Mouse (Mus musculus) heart, embryonic 14.5 days (tissue): ENCODE measurements around the gene Spopl. TPM values are rescaled to one million over a fixed set of nuclear protein-coding genes. Genes with fewer than 3 reads are reported as not detected.

Experiments
- ATAC-seq: fragments of 200-750 bp; cut with Nextera tagmentation; 2 replicates; pipeline ENCODE4 v1.8.0; 2017; ENCODE audit warnings: low read depth, moderate TSS enrichment; ENCODE audit not compliant: insufficient number of reproducible peaks, insufficient read depth, low FRiP score
- H3K27ac ChIP-seq, 2 experiments: fragments of 200-500 bp in 1 of 2; fragments of 300-500 bp in 1 of 2; sonication (generic) in 1 of 2; replicated peaks in 1 of 2; 2 replicates each; pipeline ENCODE4 v1.5.1; 2012 to 2014; ENCODE audit warnings: low read depth in 2 of 2, low read length in 2 of 2, control low read depth in 1 of 2, mild to moderate bottlenecking in 1 of 2, mixed read lengths in 1 of 2; ENCODE audit not compliant: control insufficient read depth in 1 of 2, insufficient read depth in 1 of 2
- H3K27me3 ChIP-seq: fragments of 300-500 bp; sonication (generic); 2 replicates; pipeline ENCODE4 v1.6.1; 2014; ENCODE audit warnings: mild to moderate bottlenecking, low read length, control low read depth; ENCODE audit not compliant: control insufficient read depth, insufficient read depth
- H3K36me3 ChIP-seq: fragments of 300-500 bp; sonication (generic); 2 replicates; pipeline ENCODE4 v1.6.1; 2014; ENCODE audit warnings: mild to moderate bottlenecking, control low read depth, low read length, mixed read lengths; ENCODE audit not compliant: control insufficient read depth, insufficient read depth
- H3K4me1 ChIP-seq, 2 experiments: fragments of 200-500 bp in 1 of 2; fragments of 300-500 bp in 1 of 2; sonication (generic) in 1 of 2; 2 replicates each; pipeline ENCODE4 v1.6.1; 2012 to 2014; ENCODE audit warnings: low read length in 2 of 2, control low read depth in 1 of 2, mixed read lengths in 1 of 2; ENCODE audit not compliant: control insufficient read depth in 2 of 2, insufficient read depth in 2 of 2
- H3K4me2 ChIP-seq: fragments of 300-500 bp; sonication (generic); 2 replicates; pipeline ENCODE4 v1.6.1; 2014; ENCODE audit warnings: mild to moderate bottlenecking, low read length
- H3K4me3 ChIP-seq, 2 experiments: fragments of 200-500 bp in 1 of 2; fragments of 300-500 bp in 1 of 2; sonication (generic) in 1 of 2; 2 replicates each; pipeline ENCODE4 v1.5.1; 2012 to 2014; ENCODE audit warnings: low read length in 2 of 2, mild to moderate bottlenecking in 2 of 2, control low read depth in 1 of 2, low read depth in 1 of 2, moderate library complexity in 1 of 2; ENCODE audit not compliant: control insufficient read depth in 1 of 2, insufficient read depth in 1 of 2
- H3K9ac ChIP-seq: fragments of 300-500 bp; sonication (generic); 2 replicates; pipeline ENCODE4 v1.6.1; 2014; ENCODE audit warnings: mild to moderate bottlenecking, low read length
- H3K9me3 ChIP-seq: fragments of 300-500 bp; sonication (generic); 2 replicates; pipeline ENCODE4 v1.6.1; 2016; ENCODE audit warnings: low read length, control low read depth; ENCODE audit not compliant: control insufficient read depth
- WGBS: fragments of 180-500 bp; shearing (Covaris S2); extraction: QIAGEN DNeasy Blood & Tissue Kit; methylation state at CpG from one replicate; pipeline ENCODE4 v1.1.7; 2014; 5-methylcytosine and 5-hydroxymethylcytosine counted together
- polyA plus RNA-seq: library from polyadenylated mRNA; unstranded; fragments of >200 nt; fragmentation: Nextera tagmentation; extraction: Ambion mirVana; gene quantifications from 2 replicates; pipeline ENCODE4 v1.2.1, GENCODE M21; 2014

Spopl gene
- polyA plus RNA-seq, 1 experiment from 2014 or later, result 16.5 TPM

DNA sequence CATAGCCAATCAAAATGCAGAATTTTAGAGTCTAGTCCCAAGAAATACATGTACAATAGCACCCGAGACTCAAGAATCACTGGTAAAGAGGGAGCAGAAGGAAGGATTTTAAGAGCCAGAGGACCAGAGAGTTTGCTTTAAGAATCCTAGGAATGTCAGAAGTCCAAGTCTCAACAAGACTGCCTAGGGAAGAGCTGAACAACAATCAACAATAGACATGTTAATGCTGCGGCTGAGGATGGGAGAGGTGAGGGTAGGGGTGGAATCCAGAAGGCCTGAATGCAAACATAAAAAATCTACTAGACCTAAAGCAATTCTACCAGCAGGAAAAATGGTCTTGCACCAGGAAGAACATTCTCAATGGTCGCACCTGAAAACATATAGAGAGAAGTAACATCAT lies 66.8 kb downstream of the Spopl start:
- Histone ChIP-seq H3K27ac (no peak overlapping the region), H3K9me3 (no peaks in the 10 kb centered on the region), H3K4me2 (no peak overlapping the region), H3K4me1 (no peaks in the 10 kb centered on the region), H3K27me3 (no peaks in the 10 kb centered on the region), H3K36me3 (0 out of 2 replicates have a peak, but pooled peaks cover 8% of the 10 kb centered on the region), H3K4me3 (no peak overlapping the region), H3K9ac (no peak overlapping the region)
- ATAC-seq, result no peak
- 88% methylated on average over 3 of the region's 3 CpGs for WGBS

DNA sequence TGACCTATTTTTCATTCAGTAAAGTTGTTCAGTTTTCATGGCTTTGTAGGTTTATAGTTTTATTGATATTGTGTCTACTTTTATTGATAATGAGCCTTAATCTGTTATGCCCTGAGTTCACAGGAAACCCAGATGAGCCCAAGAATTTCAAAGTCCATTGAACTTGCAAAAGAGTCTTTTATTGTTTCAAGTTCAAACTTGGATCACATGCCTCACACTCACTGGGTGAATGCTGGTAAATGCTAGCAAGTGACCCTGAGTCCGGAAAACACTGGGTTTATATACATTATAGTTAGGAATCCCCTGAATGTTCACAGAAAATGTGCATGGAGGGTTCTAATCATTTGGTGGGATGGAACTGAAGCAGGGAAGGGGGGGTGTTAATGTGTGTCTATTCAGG lies 90.2 kb downstream of the Spopl start:
- Histone ChIP-seq H3K9me3 (no peaks in the 10 kb centered on the region), H3K4me2 (no peak overlapping the region), H3K27me3 (no peaks in the 10 kb centered on the region), H3K27ac (no peak overlapping the region), H3K4me3 (no peak overlapping the region), H3K36me3 (no peaks in the 10 kb centered on the region), H3K9ac (no peak overlapping the region), H3K4me1 (no peaks in the 10 kb centered on the region)
- no peak for ATAC-seq
- 89% methylated on average over 1 of the region's 1 CpGs for WGBS

DNA sequence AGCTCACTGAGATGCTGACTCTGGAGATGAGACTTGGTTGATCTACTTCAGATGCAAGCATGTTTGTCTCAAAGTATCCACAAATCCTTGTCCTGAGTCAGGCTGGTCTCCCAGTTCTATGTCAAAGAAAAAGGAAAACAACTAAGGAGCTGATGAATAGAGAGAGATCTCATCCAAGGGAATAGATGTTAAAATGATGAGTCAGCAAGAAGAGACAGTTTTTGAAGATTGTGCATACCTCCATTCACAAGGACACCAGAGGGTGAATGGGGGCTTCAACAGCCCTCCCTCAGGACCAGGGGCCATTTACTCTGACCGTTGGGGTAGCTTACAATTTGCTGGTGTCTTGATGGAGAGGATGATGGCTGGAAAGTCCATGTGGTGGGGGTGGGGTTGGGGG lies 104.4 kb downstream of the Spopl start:
- no peaks in the 10 kb centered on the region for H3K27me3 ChIP-seq
- no peak overlapping the region for H3K4me3 ChIP-seq
- H3K9me3 ChIP-seq, result no peaks in the 10 kb centered on the region
- no peak overlapping the region for H3K27ac ChIP-seq
- H3K4me1 ChIP-seq, result no peaks in the 10 kb centered on the region
- ATAC-seq, result no peak
- no peaks in the 10 kb centered on the region for H3K36me3 ChIP-seq
- no peak overlapping the region for H3K4me2 ChIP-seq
- 67% methylated on average over 1 of the region's 1 CpGs for WGBS
- no peak overlapping the region for H3K9ac ChIP-seq

DNA sequence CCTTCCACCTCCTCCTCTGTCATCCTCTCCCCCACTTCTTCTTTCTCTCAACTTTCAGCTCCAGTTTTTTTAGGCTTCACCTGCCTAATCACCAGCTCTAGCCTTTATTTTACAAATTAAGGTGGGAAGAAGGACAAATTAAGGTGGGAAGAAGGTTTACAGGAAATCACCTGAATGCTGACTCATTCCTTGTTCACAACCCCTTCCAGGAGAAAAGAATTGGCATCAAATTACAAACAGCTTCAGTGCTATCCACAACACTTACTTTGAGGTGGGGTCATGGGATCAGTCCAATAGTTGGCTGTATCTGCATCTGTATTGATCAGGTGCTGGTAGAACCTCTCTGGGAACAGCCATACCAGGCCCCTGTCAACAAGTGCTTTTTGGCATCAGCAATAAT lies 114.5 kb downstream of the Spopl start:
- no peak overlapping the region for H3K4me2 ChIP-seq
- ATAC-seq, result no peak
- no peaks in the 10 kb centered on the region for H3K9me3 ChIP-seq

More for the DNA sequence above, 114.5 kb downstream of the Spopl start:
- Histone ChIP-seq H3K4me3 (no peak overlapping the region), H3K4me1 (no peaks in the 10 kb centered on the region), H3K27ac (no peak overlapping the region), H3K9ac (no peak overlapping the region), H3K27me3 (no peaks in the 10 kb centered on the region), H3K36me3 (no peaks in the 10 kb centered on the region)
